In genomic region chr15:88831482-88831881, GRCm38 (mm10) we compare ENCODE assay signal across 10 mouse cellular contexts. TPM values are rescaled to one million over a fixed set of nuclear protein-coding genes. Genes with fewer than 3 reads are reported as not detected.
A peak's percentile ranks its signal among the peaks of the same experiment; 100 is the strongest.
DNase-seq lines count a peak whose midpoint lies in the region; ATAC-seq and TF ChIP-seq lines count a peak whose summit lies in the region.
"Had no signal": no experiment of that assay in that cellular context is flagged by ENCODE, and none has a peak within 500 bp of the region (broad histone marks: within the 10 kb centered on the region; RNA-seq: fewer than 3 reads in every experiment).

No protein-coding gene starts in this region.

- H3K27ac ChIP-seq in embryonic facial prominence, embryonic 13.5 days, result no peak overlapping the region
- no peak overlapping the region for H3K27ac ChIP-seq in embryonic facial prominence, embryonic 10.5 days (replicated peaks)
- H3K27ac ChIP-seq in brown adipose tissue, adult 24 weeks (replicated peaks; ENCODE audit: low read depth, low read length), result 0 out of 2 replicates have a peak overlapping the region, but pooled peaks have one; percentile 19
- no peak overlapping the region for H3K27ac ChIP-seq in lung, embryonic 14.5 days (ENCODE audit: low read depth)

- H3K9ac ChIP-seq in embryonic facial prominence, embryonic 13.5 days, result peak overlapping the region; percentile 17; the same call in 1 of the 2 replicates
- H3K9ac ChIP-seq in lung, embryonic 14.5 days, result no peak overlapping the region

- no peak for DNase-seq in embryonic facial prominence, embryonic 10.5 days (ENCODE audit: low spot score)
- peak; percentile 74 to 79 for DNase-seq in heart, postnatal 36 days
- peak; percentile 34 for DNase-seq in lung, embryonic 14.5 days
- DNase-seq in spleen, adult 12 weeks (ENCODE audit: low spot score), result no peak
- no peak for DNase-seq in frontal cortex, postnatal 14 days (ENCODE audit: low spot score in 2 of 2)
- no peak for DNase-seq in layer of hippocampus, postnatal 10 days (ENCODE audit: low spot score in 2 of 2)
- DNase-seq: spleen, adult 18-20 months had no signal

- intact Hi-C loops in heart, postnatal 36 days (cut with DNase I), result no loop called here

- ATAC-seq in embryonic facial prominence, embryonic 13.5 days (ENCODE audit: insufficient number of reproducible peaks, insufficient read depth, low FRiP score, low TSS enrichment, low read depth), result no peak
- ATAC-seq in lung, embryonic 14.5 days (ENCODE audit: insufficient read depth), result no peak
- ATAC-seq: activated CD4-positive, CD25-positive, alpha-beta regulatory T cell, adult 4 months had no signal

- WGBS in embryonic facial prominence, embryonic 13.5 days, result 57% methylated on average over 5 of the region's 5 CpGs
- WGBS in embryonic facial prominence, embryonic 10.5 days, result 72% methylated on average over 5 of the region's 5 CpGs
- 44% methylated on average over 5 of the region's 5 CpGs for WGBS in lung, embryonic 14.5 days

- no peaks in the 10 kb centered on the region for H3K27me3 ChIP-seq in embryonic facial prominence, embryonic 13.5 days
- no peaks in the 10 kb centered on the region for H3K27me3 ChIP-seq in embryonic facial prominence, embryonic 10.5 days (replicated peaks; ENCODE audit: low read depth, poor library complexity, severe bottlenecking)
- H3K27me3 ChIP-seq in lung, embryonic 14.5 days (ENCODE audit: insufficient read depth, low read length), result no peaks in the 10 kb centered on the region

- H3K9me3 ChIP-seq in embryonic facial prominence, embryonic 13.5 days, result no peaks in the 10 kb centered on the region
- no peaks in the 10 kb centered on the region for H3K9me3 ChIP-seq in embryonic facial prominence, embryonic 10.5 days
- H3K9me3 ChIP-seq in lung, embryonic 14.5 days (ENCODE audit: low read depth, low read length), result no peaks in the 10 kb centered on the region

- H3K4me1 ChIP-seq in embryonic facial prominence, embryonic 13.5 days, result peaks cover 4% of the 10 kb centered on the region
- peaks cover 13% of the 10 kb centered on the region for H3K4me1 ChIP-seq in embryonic facial prominence, embryonic 10.5 days
- peaks cover 16% of the 10 kb centered on the region for H3K4me1 ChIP-seq in brown adipose tissue, adult 24 weeks (ENCODE audit: control insufficient read depth, insufficient read depth, insufficient read length, low read length)
- no peaks in the 10 kb centered on the region for H3K4me1 ChIP-seq in lung, embryonic 14.5 days (ENCODE audit: insufficient read depth)

- H3K4me3 ChIP-seq in embryonic facial prominence, embryonic 13.5 days, result no peak overlapping the region
- H3K4me3 ChIP-seq in embryonic facial prominence, embryonic 10.5 days, result no peak overlapping the region
- no peak overlapping the region for H3K4me3 ChIP-seq in brown adipose tissue, adult 24 weeks (ENCODE audit: insufficient read depth, low read depth, low read length)
- no peak overlapping the region for H3K4me3 ChIP-seq in lung, embryonic 14.5 days (ENCODE audit: low read depth, low read length)

- TF ChIP-seq CTCF in lung, embryonic 14.5 days (IDR thresholded peaks at IDR 0.05; ENCODE audit: low read depth), result no peak

- H3K4me2 ChIP-seq in embryonic facial prominence, embryonic 13.5 days, result no peak overlapping the region
- no peak overlapping the region for H3K4me2 ChIP-seq in lung, embryonic 14.5 days

- H3K36me3 ChIP-seq in embryonic facial prominence, embryonic 13.5 days, result peaks cover 7% of the 10 kb centered on the region
- H3K36me3 ChIP-seq in embryonic facial prominence, embryonic 10.5 days (replicated peaks), result peaks cover 14% of the 10 kb centered on the region
- H3K36me3 ChIP-seq in lung, embryonic 14.5 days (ENCODE audit: insufficient read depth), result peaks cover 5% of the 10 kb centered on the region; the same call in 1 of the 2 replicates

RNA-seq across cellular contexts. Expression of gene Creld2, which starts 12.0 kb away (rescaled TPM):
- 74.7 and 87.3 TPM in 2 replicates for polyA plus RNA-seq in embryonic facial prominence, embryonic 13.5 days (2015; fragmentation: Nextera tagmentation; extraction: Ambion mirVana)
- 92.2 and 93.9 TPM in 2 replicates for polyA plus RNA-seq in embryonic facial prominence, embryonic 10.5 days (2016; fragmentation: Nextera tagmentation; extraction: Ambion mirVana)
- polyA plus RNA-seq in brown adipose tissue, adult 24 weeks (2012; ENCODE audit: insufficient read depth, insufficient read length, missing spikeins), result 7.8 and 12.6 TPM in 2 replicates
- total RNA-seq in heart, postnatal 36 days (2021), result 10 to 100 TPM; 16.5 to 27.9 TPM
- 93.8 and 97.9 TPM in 2 replicates for polyA plus RNA-seq in lung, embryonic 14.5 days (2014; fragmentation: Nextera tagmentation; extraction: Ambion mirVana)
- 10 to 100 TPM; 19.8 to 20.5 TPM for total RNA-seq in layer of hippocampus, postnatal 10 days (2021)

RNA-seq across cellular contexts. Expression of gene Alg12, which starts 12.4 kb away (rescaled TPM):
- 11.2 and 12.2 TPM in 2 replicates for polyA plus RNA-seq in embryonic facial prominence, embryonic 13.5 days (2015; fragmentation: Nextera tagmentation; extraction: Ambion mirVana)
- polyA plus RNA-seq in embryonic facial prominence, embryonic 10.5 days (2016; fragmentation: Nextera tagmentation; extraction: Ambion mirVana), result 10.9 and 12.5 TPM in 2 replicates
- 6.0 and 7.2 TPM in 2 replicates for polyA plus RNA-seq in brown adipose tissue, adult 24 weeks (2012; ENCODE audit: insufficient read depth, insufficient read length, missing spikeins)
- total RNA-seq in heart, postnatal 36 days (2021), result 10 to 100 TPM in 1 of 2 experiments, 1 to 10 TPM in 1; 8.9 to 10.1 TPM
- 13.3 and 15.0 TPM in 2 replicates for polyA plus RNA-seq in lung, embryonic 14.5 days (2014; fragmentation: Nextera tagmentation; extraction: Ambion mirVana)
- 10 to 100 TPM in 1 of 2 experiments, 1 to 10 TPM in 1; 9.8 to 10.3 TPM for total RNA-seq in layer of hippocampus, postnatal 10 days (2021)

RNA-seq across cellular contexts. Expression of gene Pim3, which starts 30.5 kb away (rescaled TPM):
- 48.7 and 52.9 TPM in 2 replicates for polyA plus RNA-seq in embryonic facial prominence, embryonic 13.5 days (2015; fragmentation: Nextera tagmentation; extraction: Ambion mirVana)
- 43.6 and 49.0 TPM in 2 replicates for polyA plus RNA-seq in embryonic facial prominence, embryonic 10.5 days (2016; fragmentation: Nextera tagmentation; extraction: Ambion mirVana)
- 29.2 and 73.9 TPM in 2 replicates for polyA plus RNA-seq in brown adipose tissue, adult 24 weeks (2012; ENCODE audit: insufficient read depth, insufficient read length, missing spikeins)
- 100 to 1,000 TPM; 120 to 134 TPM for total RNA-seq in heart, postnatal 36 days (2021)
- 48.6 TPM in 2 replicates for polyA plus RNA-seq in lung, embryonic 14.5 days (2014; fragmentation: Nextera tagmentation; extraction: Ambion mirVana)
- total RNA-seq in layer of hippocampus, postnatal 10 days (2021), result 10 to 100 TPM; 35.7 to 39.5 TPM

Comparison
In these comparisons a context has a peak if more than half of its experiments do, and no peak if none do; other contexts are left out.
1. DNase-seq: peak in heart, postnatal 36 days (2 of 2) and lung, embryonic 14.5 days (single experiment); none in embryonic facial prominence, embryonic 10.5 days (single experiment), spleen, adult 12 weeks (single experiment), frontal cortex, postnatal 14 days (0 of 2) and layer of hippocampus, postnatal 10 days (0 of 2).